Mouse (Mus musculus) monocyte, adult 5-6 weeks (primary cell): Measurements from ENCODE around the gene Tubg1. TPM values are rescaled to one million over a fixed set of nuclear protein-coding genes. Genes with fewer than 3 reads are reported as not detected.
"Not testable (repeated sequence)": the region's sequence is repeated elsewhere in the genome, so short reads cannot be mapped to it uniquely, and the experiment has no call there.

ENCODE experiments used
- ATAC-seq: fragments of 153-309, 156-312 bp; replicated peaks from 2 replicates; pipeline ENCODE4 v1.8.0; 2017; ENCODE audit warnings: mild to moderate bottlenecking; ENCODE audit not compliant: low TSS enrichment, insufficient number of reproducible peaks, severe bottlenecking, poor library complexity, low FRiP score
- total RNA-seq: library from RNA; stranded (forward); fragments of 200-1000, 200-491, 200-594 nt; gene quantifications from 3 replicates; pipeline ENCODE4 v1.2.3, GENCODE M21; 2017

Gene Tubg1
- total RNA-seq, 1 experiment from 2014 or later: 11.0 TPM

- ATAC-seq: not testable (repeated sequence)
Measured at GRCm38 (mm10) chr11:101160981-101161505, 41.3 kb downstream of the Tubg1 start.

- no peak for ATAC-seq
Measured at GRCm38 (mm10) chr11:101161551-101161950, 41.8 kb downstream of the Tubg1 start.

- ATAC-seq: no peak
Measured at GRCm38 (mm10) chr11:101162301-101162700, 42.6 kb downstream of the Tubg1 start.

- no peak for ATAC-seq
Measured at GRCm38 (mm10) chr11:101162772-101163171, 43.0 kb downstream of the Tubg1 start.

GRCm38 (mm10) chr11:101163476-101164350 lies 44.0 kb downstream of the Tubg1 start:
- no peak for ATAC-seq

- no peak for ATAC-seq
Measured at GRCm38 (mm10) chr11:101164351-101164665, 44.6 kb downstream of the Tubg1 start.

- no peak for ATAC-seq
Measured at GRCm38 (mm10) chr11:101164677-101165580, 45.2 kb downstream of the Tubg1 start.

GRCm38 (mm10) chr11:101166357-101166756 lies 46.6 kb downstream of the Tubg1 start:
- ATAC-seq: no peak

- no peak for ATAC-seq
Measured at GRCm38 (mm10) chr11:101167211-101167962, 47.6 kb downstream of the Tubg1 start.

- no peak for ATAC-seq
Measured at GRCm38 (mm10) chr11:101167963-101168300, 48.2 kb downstream of the Tubg1 start.

GRCm38 (mm10) chr11:101168301-101168980 lies 48.7 kb downstream of the Tubg1 start:
- no peak for ATAC-seq

- no peak for ATAC-seq
Measured at GRCm38 (mm10) chr11:101169301-101170107, 49.8 kb downstream of the Tubg1 start.

GRCm38 (mm10) chr11:101170354-101170810 lies 50.6 kb downstream of the Tubg1 start, which contains the start of gene Cntnap1:
TSS of gene Cntnap1 (plus strand) at chr11:101170523.
- no peak for ATAC-seq

GRCm38 (mm10) chr11:101170811-101171610 lies 51.3 kb downstream of the Tubg1 start, which contains the start of gene Plekhh3:
TSS of gene Plekhh3 (minus strand) at chr11:101171351.
- peak; percentile 79 for ATAC-seq

- ATAC-seq: 0 out of 2 replicates have a peak, but pooled peaks have one; percentile 8
Measured at GRCm38 (mm10) chr11:101171721-101172433, 52.1 kb downstream of the Tubg1 start.

- no peak for ATAC-seq
Measured at GRCm38 (mm10) chr11:101172434-101172815, 52.7 kb downstream of the Tubg1 start.
